Mouse (Mus musculus): ENCODE measurements around the gene Mapk10.

- TF ChIP-seq CTCF (IDR thresholded peaks at IDR 0.05; ENCODE audit: low read depth): peak; percentile 87
- TF ChIP-seq EP300 (IDR thresholded peaks at IDR 0.05; ENCODE audit: low read depth): no peak
Measured at GRCm38 (mm10) chr5:102874605-102875298, 336.4 kb downstream of the Mapk10 start.

All from heart, postnatal 0 days (tissue).